Mouse (Mus musculus) spleen, postnatal 14 days (tissue): ENCODE results near the gene Hoxa13.

Source experiments
- DNase-seq, 2 experiments: peaks; one replicate each; pipeline ENCODE4 v3.0.0; 2021 to 2022; ENCODE audit warnings: low spot score in 2 of 2

Gene Hoxa13

DNA sequence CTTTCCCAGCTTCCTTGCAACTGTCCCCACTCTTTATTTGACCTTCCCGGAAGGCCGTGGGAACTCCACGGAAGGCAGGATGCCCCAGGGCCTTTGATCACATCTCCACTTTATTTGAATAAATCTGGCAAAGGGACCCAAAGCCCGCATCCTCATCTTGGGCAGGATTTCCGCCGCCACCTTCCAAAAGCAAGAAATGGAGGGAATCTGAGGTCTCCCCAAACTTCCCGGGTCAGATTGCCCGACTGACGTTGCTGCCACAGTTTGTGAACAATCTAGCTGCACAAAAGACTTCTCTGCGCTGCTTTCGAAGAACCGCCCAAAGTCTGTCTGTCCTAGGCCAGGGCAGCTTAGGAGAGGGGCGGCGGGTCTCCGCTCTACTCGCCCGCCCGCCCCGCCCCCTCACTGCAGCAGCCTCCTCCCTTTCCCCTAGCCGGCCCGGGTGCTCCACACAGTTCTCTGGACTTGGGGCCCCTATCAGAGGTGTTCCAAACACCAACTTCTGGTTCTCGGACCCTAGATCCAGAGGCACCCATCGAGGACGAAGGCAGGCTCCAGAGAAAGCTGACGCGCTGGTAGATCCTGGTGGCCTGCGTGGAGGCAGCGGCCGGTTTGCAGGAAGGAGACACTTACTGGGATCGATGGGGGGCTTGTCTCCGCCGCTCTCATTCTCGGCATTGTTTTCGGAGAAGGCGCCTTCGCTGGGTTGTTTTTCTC lies 35.6 kb downstream of the Hoxa13 start:
- DNase-seq: no peak

DNA sequence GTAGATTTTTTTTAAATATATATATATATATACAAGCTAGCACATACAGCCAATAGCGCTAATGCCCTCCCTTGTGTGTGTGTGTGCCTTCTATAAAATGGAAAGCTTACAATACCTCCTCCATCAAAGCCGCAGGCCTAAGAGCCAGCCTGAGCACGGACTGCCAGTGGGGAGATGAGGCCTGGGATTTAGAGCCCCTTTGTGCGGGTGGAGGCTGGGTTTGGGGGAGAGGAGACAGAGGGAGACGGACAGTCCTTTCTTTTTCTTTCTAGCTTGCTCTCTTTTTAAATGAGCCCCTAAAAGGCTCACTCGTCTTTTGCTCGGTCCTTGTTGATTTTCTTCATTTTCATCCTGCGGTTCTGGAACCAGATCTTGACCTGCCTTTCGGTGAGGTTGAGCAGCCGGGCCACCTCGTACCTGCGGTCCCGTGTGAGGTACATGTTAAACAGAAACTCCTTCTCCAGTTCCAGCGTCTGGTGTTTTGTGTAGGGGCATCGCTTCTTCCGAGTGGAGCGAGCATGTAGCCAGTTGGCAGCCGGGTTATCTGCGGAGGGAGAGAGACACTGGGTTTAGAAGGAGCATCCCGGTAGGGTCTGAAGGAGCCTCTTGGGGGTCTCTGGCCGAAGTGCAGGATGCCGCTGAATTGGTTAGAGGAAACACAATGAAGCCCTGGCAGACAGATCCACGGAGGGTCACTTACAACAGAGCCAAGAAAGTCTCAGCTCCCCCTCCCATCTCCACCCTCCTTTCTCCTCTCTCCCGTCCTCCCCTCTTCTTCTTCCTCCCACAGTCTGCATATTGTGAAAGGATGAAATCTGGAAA lies 36.5 kb downstream of the Hoxa13 start:
- DNase-seq: no peak

DNA sequence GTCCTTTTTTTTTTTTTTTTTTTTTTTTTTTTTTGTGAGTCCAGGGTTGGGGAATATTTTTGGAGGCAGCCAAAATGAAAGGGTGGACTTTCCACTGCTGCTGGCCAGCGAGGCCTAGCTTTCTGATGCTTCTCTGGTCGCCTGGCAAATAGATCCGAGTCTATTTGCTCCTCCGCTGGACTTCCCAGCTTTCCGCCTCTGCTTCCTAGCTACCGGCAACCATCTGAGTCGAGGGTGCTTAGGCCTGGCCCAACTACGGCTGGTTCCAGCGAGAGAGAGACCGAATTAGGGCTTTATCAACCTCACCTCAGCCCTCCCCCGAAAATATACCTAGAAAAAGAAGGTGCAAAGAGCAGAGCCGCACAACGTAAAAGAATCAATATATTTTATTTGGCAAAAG lies 38.0 kb downstream of the Hoxa13 start:
- no peak for DNase-seq

DNA sequence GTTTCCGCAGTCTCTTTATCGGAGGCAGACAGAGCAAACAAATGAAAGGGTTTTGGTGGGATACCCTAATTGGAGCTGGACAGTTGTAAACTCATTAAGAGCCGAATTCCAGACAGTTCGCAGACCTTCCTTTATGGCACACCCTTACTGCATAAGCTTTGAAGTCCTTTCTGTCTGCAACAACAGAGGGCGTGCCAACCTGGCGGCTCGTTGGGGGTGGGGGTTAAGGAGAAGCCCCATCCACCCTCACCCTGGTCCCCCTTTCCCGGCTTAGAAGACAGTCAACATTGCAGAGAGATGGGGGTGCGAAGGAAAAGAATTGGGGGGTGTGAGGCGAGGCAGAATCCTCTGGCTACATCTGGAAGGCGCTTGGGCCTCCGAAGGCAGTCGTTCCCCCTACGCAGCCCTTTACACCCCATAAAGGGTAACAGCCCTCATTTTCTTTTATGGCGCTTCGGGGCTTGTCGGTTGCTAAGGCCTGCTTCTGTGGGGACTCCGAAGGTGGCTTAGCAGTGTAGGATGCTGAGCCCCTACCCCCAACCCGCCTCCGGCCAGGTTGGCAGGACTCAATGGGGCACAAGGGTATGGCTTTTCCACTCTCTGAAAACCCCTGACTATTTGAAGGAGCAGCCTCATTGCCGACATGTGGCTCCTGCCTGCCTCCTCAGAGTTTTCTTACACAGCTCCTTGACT lies 38.5 kb downstream of the Hoxa13 start:
- DNase-seq: no peak

DNA sequence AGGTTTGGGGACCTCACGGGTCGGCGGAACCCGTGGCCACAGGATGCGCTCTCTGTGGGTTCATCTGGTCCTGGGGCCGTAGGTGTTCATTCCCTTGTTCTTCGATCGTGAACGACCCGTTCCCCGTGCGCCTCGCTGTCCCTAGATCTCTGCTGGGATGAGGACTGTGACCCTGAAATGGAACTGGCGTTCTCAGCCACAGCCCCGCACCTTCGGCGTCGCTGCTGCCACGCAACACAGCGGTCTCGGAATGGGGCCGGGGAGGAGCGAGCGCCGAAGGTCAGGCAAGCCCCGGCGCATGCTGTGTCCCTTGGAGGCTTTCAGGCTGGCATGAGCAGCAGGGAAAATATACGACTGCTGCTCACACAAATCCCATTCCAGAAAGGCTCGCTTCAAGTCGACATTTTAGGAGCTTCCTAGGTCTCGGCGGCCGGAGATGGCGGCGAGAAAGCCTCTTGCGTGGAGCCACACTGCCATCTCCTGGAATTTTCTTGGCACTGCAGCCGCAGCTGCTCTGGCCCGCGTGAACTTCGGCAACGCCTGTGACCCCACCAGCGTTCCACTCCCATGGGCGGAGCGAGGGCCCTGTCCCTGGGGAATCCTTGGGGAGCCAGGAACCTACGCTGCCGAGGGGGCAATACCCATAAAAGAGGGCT lies 39.2 kb downstream of the Hoxa13 start, which contains the start of gene Hoxa7:
Gene Hoxa7, minus strand, starts transcription at position 518 of the 656 bp plus-strand sequence.
- DNase-seq: peak; percentile 59 to 76

DNA sequence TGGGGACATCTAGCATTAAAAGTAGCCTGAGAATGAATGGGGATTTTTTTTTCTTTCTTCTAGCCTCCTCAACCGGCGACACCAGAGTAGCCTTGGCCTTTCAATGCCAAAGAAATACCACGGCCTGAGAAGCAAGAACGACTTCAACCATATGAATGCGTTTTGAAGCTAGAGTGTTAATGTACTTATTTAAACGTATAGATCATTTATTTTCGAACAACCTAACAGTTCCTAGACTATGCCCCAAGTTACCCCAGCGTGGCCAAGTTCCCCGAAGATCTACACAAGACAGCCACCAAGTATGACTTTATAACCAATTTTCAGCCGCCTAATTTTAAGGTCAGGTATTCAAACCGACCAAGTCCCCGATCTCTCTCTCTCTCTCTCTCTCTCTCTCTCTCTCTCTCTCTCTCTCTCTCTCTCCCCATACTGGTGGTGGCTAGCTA lies 39.8 kb downstream of the Hoxa13 start:
- DNase-seq: no peak

DNA sequence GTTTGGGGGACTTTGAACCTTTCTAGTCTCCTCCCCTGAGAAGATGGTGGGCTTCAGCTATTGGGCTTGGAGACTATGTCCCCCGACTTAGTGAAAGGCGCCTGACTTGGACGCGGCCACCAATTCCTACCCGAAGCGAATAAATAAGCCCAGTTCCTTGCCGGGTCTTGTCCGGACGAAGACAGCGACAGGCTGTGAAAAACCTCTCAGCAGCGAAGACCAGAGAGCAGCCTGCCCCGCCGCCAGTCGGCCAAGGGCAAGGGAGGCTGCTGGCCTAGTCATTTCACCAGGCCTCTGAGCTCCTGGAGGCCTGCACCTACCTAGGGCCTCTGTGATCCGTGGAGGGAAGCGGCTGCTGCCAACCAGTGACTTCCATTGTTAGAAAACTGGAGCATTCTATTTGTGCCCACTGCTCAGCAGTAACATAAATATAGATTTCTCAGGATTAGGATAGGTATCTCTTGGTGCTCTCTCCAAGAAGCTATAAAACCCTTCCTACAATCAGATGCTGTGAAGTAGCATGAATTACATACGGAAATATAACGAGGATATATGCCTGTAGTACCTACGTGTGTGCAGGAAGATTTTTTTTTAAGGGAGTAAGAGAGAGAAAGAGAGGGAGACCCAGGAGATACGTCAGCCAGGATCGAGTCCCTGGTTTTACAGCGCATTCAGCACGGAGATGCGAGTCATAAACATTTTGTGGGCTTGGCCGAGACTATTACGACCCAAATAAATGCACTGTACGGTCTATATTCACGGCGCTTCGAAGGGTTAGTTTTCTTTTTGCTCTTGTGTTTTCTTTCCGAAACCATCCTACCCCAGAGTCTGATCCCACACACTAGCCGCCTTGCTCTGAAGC lies 40.4 kb downstream of the Hoxa13 start:
- DNase-seq: no peak

DNA sequence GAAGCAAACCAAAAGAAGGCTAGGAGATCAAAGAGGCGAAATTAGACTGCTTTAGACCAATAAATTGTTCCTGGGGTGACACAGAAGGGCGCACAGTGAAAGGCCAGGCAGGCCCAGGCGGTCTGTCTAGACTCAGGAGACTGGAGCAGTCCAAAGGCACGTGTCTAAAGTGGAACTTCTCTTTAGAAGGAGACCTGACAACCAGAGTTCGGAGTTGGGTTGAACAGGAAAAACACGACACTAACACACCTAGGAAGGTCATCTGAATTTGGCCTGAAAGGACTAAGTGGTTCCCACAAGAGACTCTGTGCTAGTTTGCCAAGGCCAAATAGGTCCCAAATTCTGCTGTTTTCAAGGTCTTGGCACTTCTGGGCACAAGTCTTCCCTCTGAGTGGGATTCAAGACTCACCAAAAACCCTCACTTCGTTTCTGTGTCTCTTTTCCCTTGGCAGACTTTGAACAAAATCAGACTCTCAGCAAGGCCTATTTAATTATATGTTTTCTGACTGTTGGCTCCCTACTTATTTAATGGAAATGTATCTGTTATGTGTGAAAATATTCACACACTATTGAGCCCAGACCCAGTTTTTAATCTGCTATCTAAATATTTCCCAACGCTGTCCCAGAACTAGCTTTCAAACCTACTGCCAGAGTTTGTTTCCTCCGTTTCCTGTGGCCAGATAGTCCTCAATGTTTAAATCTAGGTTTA lies 41.3 kb downstream of the Hoxa13 start:
- no peak for DNase-seq

DNA sequence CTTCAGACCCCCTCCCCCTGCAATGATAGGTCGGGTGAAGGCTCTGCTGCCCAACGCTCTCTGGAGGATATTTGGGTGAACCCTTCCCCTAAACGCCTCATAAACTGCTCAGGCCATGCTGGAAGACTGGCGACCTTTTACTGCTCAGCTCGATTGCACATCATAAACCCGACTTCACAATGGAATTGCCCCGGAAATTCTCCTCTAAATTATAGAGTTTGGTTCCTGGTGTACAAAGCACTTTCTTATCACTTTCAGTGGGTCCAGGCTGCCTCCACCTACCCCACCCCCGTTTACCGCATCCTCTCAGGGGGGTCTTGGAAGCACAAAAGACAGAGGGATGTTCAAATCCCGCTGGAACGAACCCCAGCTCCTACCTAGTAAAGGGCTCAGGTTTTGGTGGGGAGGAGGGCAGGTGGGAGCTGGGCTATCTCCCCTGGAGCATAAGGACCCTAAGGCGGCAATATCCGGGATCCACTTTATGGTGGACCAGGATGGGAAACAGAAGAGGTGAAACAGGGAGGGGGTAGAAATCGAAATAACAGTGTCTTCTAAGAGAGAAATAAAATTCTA lies 42.0 kb downstream of the Hoxa13 start:
- DNase-seq: no peak

DNA sequence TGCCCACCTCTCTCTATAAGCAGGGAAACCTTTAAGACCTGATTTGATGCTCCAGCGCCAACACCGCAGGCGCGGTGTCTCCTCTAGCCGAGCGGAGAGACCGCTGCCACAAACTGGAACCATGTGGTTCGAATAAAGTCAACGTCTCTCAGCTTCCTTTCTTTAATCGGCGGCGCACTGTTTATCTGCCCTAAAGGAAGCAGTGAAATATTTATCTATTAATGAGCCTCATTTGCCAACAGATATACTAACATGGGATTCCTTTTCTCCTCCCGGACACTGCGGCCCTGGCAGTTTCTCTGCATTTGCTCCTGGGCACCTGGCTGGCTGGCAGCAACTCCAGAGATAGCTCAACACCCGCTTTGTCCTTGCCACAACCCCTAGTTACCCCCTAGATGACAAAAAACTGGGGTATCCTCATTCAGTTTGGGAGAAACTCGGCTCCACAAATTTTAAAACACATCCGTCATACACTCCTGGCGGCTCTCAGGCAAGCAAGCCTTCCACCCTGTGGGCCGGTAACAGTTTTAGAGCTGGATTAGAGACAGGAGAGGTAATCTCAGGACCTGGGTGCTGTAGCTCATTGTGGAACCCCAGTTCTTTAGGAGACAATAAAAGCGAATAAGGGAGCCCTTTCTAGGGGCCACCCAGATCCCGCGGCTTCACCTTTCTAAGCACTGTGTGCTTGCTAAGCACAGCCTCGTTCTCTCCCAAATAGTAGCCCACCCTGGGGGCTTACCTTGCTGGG lies 42.6 kb downstream of the Hoxa13 start:
- DNase-seq: no peak

DNA sequence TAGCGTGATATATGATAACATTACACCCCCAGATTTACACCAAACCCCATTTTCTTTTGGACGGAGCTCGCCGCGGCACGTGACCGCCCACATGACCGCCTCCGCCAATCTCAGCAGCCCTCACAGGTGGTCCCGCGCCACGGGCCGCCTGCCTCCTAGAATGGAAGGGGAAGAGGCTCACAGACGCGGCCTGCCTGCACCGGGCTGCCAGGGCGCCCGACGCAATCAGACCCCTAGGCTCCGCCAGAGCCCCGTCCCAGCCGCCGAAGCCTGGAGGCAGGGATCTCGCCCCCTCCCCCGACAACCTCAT lies 43.3 kb downstream of the Hoxa13 start:
- no peak for DNase-seq

DNA sequence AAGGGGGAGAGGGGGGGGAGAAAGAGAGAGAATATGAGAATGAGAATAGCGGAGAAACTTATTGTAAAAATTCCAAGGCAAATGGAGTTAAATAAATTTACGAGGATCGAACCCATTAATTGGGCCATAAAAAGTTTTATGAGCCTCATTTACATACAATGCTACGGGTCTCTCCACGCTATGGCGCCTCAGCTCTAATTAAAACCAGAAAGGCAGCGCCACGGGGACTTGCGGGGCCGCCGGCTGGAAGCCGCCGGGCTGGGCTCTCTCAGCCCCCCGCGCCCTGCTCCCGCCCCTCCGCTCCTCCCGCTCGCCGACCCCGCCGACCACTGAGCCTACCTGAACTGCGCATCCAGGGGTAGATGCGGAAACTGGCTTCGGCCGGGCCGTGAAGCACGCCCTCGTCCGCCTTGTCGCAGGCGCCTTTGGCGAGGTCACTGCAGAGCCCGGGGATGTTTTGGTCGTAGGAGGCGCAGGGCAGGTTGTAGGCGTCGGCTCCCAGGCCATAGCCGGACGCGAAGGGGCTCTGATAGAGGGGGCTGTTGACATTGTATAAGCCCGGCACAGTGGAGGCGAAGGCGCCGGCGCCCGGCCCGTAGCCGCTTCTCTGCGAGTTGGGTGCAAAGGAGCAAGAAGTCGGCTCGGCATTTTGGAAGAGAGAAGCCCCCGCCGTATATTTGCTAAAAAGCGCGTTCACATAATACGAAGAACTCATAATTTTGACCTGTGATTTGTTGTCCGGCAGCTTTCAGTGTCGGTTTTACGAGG lies 43.8 kb downstream of the Hoxa13 start:
- DNase-seq: no peak

DNA sequence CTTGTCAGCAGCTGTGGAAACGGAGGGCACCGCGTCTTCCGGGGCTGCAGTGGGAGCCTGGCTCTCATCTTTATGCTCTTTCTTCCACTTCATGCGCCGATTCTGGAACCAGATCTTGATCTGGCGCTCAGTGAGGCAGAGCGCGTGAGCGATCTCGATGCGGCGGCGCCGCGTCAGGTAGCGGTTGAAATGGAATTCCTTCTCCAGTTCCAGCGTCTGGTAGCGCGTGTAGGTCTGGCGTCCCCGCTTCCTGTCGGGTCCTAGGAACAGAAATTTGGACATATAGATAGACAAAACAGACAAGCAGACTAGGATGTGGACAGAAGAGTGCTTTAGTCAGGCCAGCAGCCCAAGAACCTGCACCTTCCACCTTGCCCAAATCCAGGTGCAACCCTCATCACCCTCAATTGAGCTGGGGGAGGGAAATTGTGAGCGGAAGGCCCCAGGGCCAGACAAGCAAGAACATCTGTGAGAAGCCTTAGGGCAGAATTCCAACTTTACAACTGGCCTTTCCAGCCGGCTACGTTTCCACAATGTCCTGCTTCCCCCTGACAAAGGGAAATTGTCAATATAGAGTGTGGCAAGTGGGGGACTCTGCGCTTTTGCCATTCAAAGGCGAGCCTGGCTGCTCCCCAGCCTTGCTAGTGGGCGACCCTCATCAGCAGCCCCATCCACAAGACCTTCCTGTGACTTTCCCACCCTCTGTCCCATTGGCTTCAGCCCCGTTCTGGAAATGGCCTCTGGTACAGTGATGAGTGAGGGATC lies 44.7 kb downstream of the Hoxa13 start:
- no peak for DNase-seq

DNA sequence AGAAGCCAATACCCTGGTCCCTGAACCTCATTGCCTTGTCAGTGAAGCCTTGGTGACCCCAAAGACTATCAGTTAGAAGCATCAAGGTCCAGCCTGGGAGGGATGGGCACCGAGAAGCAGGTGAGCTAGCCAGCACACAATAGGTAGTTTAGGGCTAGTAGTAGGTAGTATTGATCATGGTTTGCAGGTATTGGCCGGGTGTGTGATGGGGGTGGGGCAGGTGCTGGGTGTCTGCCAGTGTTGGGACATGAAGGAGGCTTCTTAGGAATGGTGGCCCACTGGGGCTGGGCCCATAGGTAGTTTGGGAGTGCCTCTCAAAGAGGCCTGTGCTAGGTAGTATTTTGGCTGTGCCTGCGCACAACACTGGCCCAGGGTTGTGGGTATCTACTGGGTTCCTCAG lies 45.6 kb downstream of the Hoxa13 start:
- DNase-seq: no peak

DNA sequence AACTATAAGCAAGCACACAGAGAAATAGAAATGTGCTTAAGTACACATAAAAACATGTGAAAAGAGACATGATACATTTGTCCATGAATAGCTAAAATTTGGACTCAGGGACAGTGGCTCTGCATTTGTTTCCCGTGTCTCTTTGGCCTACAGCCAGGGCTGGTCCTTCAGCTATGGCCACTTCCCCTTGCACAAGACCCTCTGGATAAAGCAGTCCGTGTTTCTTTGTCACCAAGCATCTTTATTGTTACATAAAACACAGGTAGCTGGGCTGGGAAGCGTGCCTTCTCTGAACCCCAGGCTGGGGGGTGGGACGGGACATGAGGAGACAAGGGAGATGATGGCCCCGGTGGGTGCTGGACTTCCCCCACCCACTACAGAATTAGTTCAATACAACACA lies 46.4 kb downstream of the Hoxa13 start:
- DNase-seq: no peak

DNA sequence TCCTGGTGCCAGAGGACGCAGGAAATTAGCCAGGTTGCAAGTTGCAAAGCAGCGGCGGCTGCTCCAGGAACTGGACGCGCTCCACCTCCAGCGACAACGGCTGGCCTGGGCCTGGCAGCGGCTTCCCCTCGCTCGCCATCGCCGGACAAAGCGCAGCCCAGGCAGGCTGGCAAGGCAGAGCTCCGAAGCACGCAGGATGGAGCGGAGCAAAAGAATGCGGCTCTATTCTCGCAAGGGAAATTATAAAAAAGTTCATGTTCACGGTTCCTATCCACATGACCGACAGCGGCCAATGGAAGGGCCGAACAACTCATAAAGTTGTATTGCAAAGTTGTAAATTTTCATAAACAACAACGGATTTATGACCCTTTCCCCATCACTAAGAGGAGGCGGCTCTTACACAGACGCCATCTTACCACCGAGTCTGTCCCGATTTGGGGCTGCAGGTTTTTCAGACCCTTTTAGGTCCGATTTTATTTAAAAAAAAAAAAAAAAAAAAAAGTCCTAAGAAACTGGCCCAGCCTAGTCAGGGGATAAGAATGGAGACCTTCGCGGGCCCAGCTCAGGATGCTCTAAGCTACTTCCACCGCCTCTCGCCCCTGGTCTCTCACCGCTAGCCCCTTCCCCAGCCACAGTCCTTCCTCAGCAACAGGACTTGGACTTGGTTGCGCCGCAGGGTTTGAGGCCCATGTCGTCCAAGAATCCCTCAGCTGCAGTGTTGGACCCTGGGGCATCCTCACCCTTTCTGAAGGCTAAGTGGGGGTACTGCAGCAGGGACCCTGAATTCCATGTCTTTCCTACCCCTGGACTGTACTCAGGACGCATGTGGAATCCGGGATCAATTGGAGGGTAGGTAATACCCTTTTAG lies 47.3 kb downstream of the Hoxa13 start, which contains the start of the genes Hoxa3 and Gm28308:
Gene Hoxa3, minus strand, starts transcription at position 218 of the 868 bp plus-strand sequence.
Gene Gm28308, minus strand, starts transcription at position 221 of the 868 bp plus-strand sequence.
- no peak for DNase-seq
